Mouse (Mus musculus) central nervous system, embryonic 11.5 days (tissue): ENCODE results near the gene Dmrtc1b. TPM values are rescaled to one million over a fixed set of nuclear protein-coding genes. Genes with fewer than 3 reads are reported as not detected.

Experiments
- polyA plus RNA-seq: library from polyadenylated mRNA; depleted of rRNA; stranded (reverse); fragments of >200 nt; gene quantifications from 2 replicates; pipeline ENCODE4 v1.2.3, GENCODE M21; 2012; rRNA removed

The Dmrtc1b gene
- polyA plus RNA-seq, result not detected in 2 replicates

GRCm38 (mm10) chrX:102707535-102707934 is at the start of gene Dmrtc1b, which contains the start of gene Gm9112:
Gene Dmrtc1b (plus strand): TSS chrX:102707865.
Gene Gm9112 (minus strand): TSS chrX:102707635.

GRCm38 (mm10) chrX:102686872-102687271 is 20.8 kb upstream of the Dmrtc1b start, which contains the start of gene Gm3880:
Gene Gm3880 (minus strand): TSS chrX:102686972.

Other genes with a start within 250 kb of the Dmrtc1b start
- 11.5 and 13.2 TPM in 2 replicates for gene Hdac8, start 202.5 kb upstream of the Dmrtc1b start, polyA plus RNA-seq
- 5.1 and 8.4 TPM in 2 replicates for gene Phka1, start 63.6 kb upstream of the Dmrtc1b start, polyA plus RNA-seq
- gene Gm3880, start 20.9 kb upstream of the Dmrtc1b start, polyA plus RNA-seq, result not detected in 2 replicates
- 0.21 TPM in 1 of 2 replicates, not detected in the other for gene Gm9112, start 230 bp upstream of the Dmrtc1b start, polyA plus RNA-seq
- not detected in 2 replicates for gene Dmrtc1c1, start 95.1 kb downstream of the Dmrtc1b start, polyA plus RNA-seq
- 0.06 TPM in 1 of 2 replicates, not detected in the other for gene Dmrtc1c2, start 146.8 kb downstream of the Dmrtc1b start, polyA plus RNA-seq
- 0.04 TPM in 1 of 2 replicates, not detected in the other for gene 1700031F05Rik, start 160.1 kb downstream of the Dmrtc1b start, polyA plus RNA-seq
- 0.19 and 0.36 TPM in 2 replicates for gene Dmrtc1a, start 200.8 kb downstream of the Dmrtc1b start, polyA plus RNA-seq
- not detected in 2 replicates for gene 1700011M02Rik, start 201.0 kb downstream of the Dmrtc1b start, polyA plus RNA-seq
- gene 1700018G05Rik, start 220.5 kb downstream of the Dmrtc1b start, polyA plus RNA-seq, result not detected in 2 replicates